Comparison of ENCODE assay signal across 21 mouse cellular contexts in the genomic region with DNA sequence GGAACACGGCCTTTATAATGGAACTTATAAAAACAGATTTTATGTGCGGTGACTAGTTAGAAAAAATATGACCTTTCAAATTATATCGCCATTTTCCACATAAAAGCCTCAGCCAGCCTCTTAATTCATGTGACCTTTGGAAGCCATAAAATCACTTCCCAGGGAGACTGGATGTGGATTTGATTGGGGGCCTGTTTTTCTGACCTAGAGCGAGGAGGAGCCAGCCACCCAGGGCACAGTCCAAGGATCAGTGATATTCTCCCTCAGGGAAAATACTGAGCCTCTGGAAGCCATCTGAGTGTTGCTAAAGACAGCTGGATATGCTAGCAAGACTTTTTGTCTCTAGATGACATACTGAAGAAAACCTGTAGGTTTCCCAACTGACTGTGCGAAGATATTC.
A peak's percentile ranks its signal among the peaks of the same experiment; 100 is the strongest.
DNase-seq lines count a peak whose midpoint lies in the region; ATAC-seq and TF ChIP-seq lines count a peak whose summit lies in the region.
"Had no signal": no experiment of that assay in that cellular context is flagged by ENCODE, and none has a peak within 500 bp of the region (broad histone marks: within the 10 kb centered on the region; RNA-seq: fewer than 3 reads in every experiment).

No protein-coding gene starts in this region.

- H3K9me3 ChIP-seq in intestine, embryonic 14.5 days (ENCODE audit: control insufficient read depth, low read length), result no peaks in the 10 kb centered on the region
- H3K9me3 ChIP-seq in kidney, embryonic 14.5 days (ENCODE audit: control insufficient read depth, low read length), result no peaks in the 10 kb centered on the region
- no peaks in the 10 kb centered on the region for H3K9me3 ChIP-seq in limb, embryonic 12.5 days
- no peaks in the 10 kb centered on the region for H3K9me3 ChIP-seq in liver, postnatal 0 days (ENCODE audit: low read length)
- H3K9me3 ChIP-seq: embryonic facial prominence, embryonic 15.5 days; forebrain, embryonic 12.5 days; heart, embryonic 10.5 days had no signal

- H3K36me3 ChIP-seq in intestine, embryonic 14.5 days (ENCODE audit: control insufficient read depth, insufficient read depth, low read length), result no peaks in the 10 kb centered on the region
- H3K36me3 ChIP-seq in kidney, embryonic 14.5 days (ENCODE audit: control insufficient read depth, insufficient read depth, low read length), result no peaks in the 10 kb centered on the region
- no peaks in the 10 kb centered on the region for H3K36me3 ChIP-seq in limb, embryonic 12.5 days
- no peaks in the 10 kb centered on the region for H3K36me3 ChIP-seq in liver, postnatal 0 days (replicated peaks; ENCODE audit: insufficient read depth, low read length)
- H3K36me3 ChIP-seq: embryonic facial prominence, embryonic 15.5 days; forebrain, embryonic 12.5 days; heart, embryonic 10.5 days had no signal

- no peak overlapping the region for H3K4me3 ChIP-seq in intestine, embryonic 14.5 days (ENCODE audit: low read depth, low read length)
- H3K4me3 ChIP-seq in kidney, embryonic 14.5 days (ENCODE audit: low read length), result no peak overlapping the region
- no peak overlapping the region for H3K4me3 ChIP-seq in limb, embryonic 12.5 days (replicated peaks)
- no peak overlapping the region for H3K4me3 ChIP-seq in liver, postnatal 0 days (ENCODE audit: low read depth, low read length)
- H3K4me3 ChIP-seq: embryonic facial prominence, embryonic 15.5 days; forebrain, embryonic 12.5 days; gastrocnemius, adult 2 months; heart, embryonic 10.5 days had no signal

- DNase-seq in embryo, embryonic 10.5 days (ENCODE audit: low spot score), result peak; percentile 28
- DNase-seq in embryo, embryonic 10 days (ENCODE audit: low spot score), result no peak
- no peak for DNase-seq in intestine, embryonic 14.5 days (ENCODE audit: low spot score)
- DNase-seq in liver, postnatal 0 days, result no peak
- DNase-seq in MN1 (ENCODE audit: low spot score), result no peak
- no peak for DNase-seq in urinary bladder, adult 18-20 months (ENCODE audit: low spot score in 2 of 2)
- DNase-seq: cerebellum, postnatal 25 days; gastrocnemius, adult 2 months; heart, postnatal 14 days; right cerebral cortex, adult 18-20 months; thymus, postnatal 4 days had no signal

- no peak for TF ChIP-seq CTCF in liver, postnatal 0 days (IDR thresholded peaks at IDR 0.05; ENCODE audit: low read depth)

- peaks cover 8% of the 10 kb centered on the region; the same call in 1 of the 2 replicates for H3K4me1 ChIP-seq in intestine, embryonic 14.5 days (replicated peaks; ENCODE audit: control insufficient read depth, insufficient read depth, low read length)
- peaks cover 10% of the 10 kb centered on the region; the same call in 1 of the 2 replicates for H3K4me1 ChIP-seq in kidney, embryonic 14.5 days (ENCODE audit: control insufficient read depth, insufficient read depth, low read length)
- peaks cover 14% of the 10 kb centered on the region for H3K4me1 ChIP-seq in limb, embryonic 12.5 days (replicated peaks)
- no peaks in the 10 kb centered on the region; the same call in 1 of the 2 replicates for H3K4me1 ChIP-seq in liver, postnatal 0 days (ENCODE audit: insufficient read depth)
- H3K4me1 ChIP-seq: forebrain, embryonic 12.5 days had no signal

- no peak for ATAC-seq in intestine, embryonic 14.5 days (replicated peaks; ENCODE audit: low FRiP score, low TSS enrichment, low read depth)
- peak; percentile 83 for ATAC-seq in kidney, embryonic 14.5 days (ENCODE audit: low FRiP score, low TSS enrichment)
- ATAC-seq in limb, embryonic 12.5 days (ENCODE audit: insufficient number of reproducible peaks, insufficient read depth, low FRiP score, low TSS enrichment, low read depth), result peak; percentile 87
- no peak for ATAC-seq in liver, postnatal 0 days
- ATAC-seq: activated CD4-positive, CD25-positive, alpha-beta regulatory T cell, adult 4 months; hindbrain, embryonic 16.5 days; midbrain, embryonic 16.5 days had no signal

- H3K9ac ChIP-seq in intestine, embryonic 14.5 days (ENCODE audit: low read length), result no peak overlapping the region
- H3K9ac ChIP-seq in kidney, embryonic 14.5 days (ENCODE audit: low read depth, low read length), result no peak overlapping the region
- H3K9ac ChIP-seq in limb, embryonic 12.5 days (replicated peaks), result no peak overlapping the region
- H3K9ac ChIP-seq in liver, postnatal 0 days (replicated peaks), result no peak overlapping the region
- H3K9ac ChIP-seq: embryonic facial prominence, embryonic 15.5 days; forebrain, embryonic 12.5 days had no signal

- peak overlapping the region; percentile 18 for H3K4me2 ChIP-seq in intestine, embryonic 14.5 days (ENCODE audit: low read length)
- no peak overlapping the region for H3K4me2 ChIP-seq in kidney, embryonic 14.5 days (replicated peaks; ENCODE audit: low read depth, low read length)
- no peak overlapping the region for H3K4me2 ChIP-seq in limb, embryonic 12.5 days
- H3K4me2 ChIP-seq in liver, postnatal 0 days (ENCODE audit: low read depth, low read length), result no peak overlapping the region
- H3K4me2 ChIP-seq: embryonic facial prominence, embryonic 15.5 days; forebrain, embryonic 12.5 days; liver, embryonic 11.5 days had no signal

- TF ChIP-seq EP300 in liver, postnatal 0 days (IDR thresholded peaks at IDR 0.05; ENCODE audit: low read depth), result no peak

- H3K27me3 ChIP-seq in intestine, embryonic 14.5 days (replicated peaks; ENCODE audit: control insufficient read depth, insufficient read depth, low read length), result no peaks in the 10 kb centered on the region
- no peaks in the 10 kb centered on the region for H3K27me3 ChIP-seq in kidney, embryonic 14.5 days (ENCODE audit: control insufficient read depth, insufficient read depth, low read length)
- peaks cover 17% of the 10 kb centered on the region; the same call in 1 of the 2 replicates for H3K27me3 ChIP-seq in limb, embryonic 12.5 days
- no peaks in the 10 kb centered on the region for H3K27me3 ChIP-seq in liver, postnatal 0 days (ENCODE audit: insufficient read depth, low read length)
- H3K27me3 ChIP-seq: CH12.LX; embryonic facial prominence, embryonic 15.5 days; forebrain, embryonic 12.5 days had no signal

- WGBS in intestine, embryonic 14.5 days, result 41% methylated on average over 5 of the region's 5 CpGs
- 18% methylated on average over 5 of the region's 5 CpGs for WGBS in kidney, embryonic 14.5 days
- WGBS in limb, embryonic 12.5 days, result 23% methylated on average over 5 of the region's 5 CpGs
- 85% methylated on average over 5 of the region's 5 CpGs for WGBS in liver, postnatal 0 days (ENCODE audit: insufficient replicate concordance)

- no peak overlapping the region for H3K27ac ChIP-seq in intestine, embryonic 14.5 days (ENCODE audit: low read depth)
- no peak overlapping the region for H3K27ac ChIP-seq in kidney, embryonic 14.5 days (ENCODE audit: low read depth, low read length)
- no peak overlapping the region for H3K27ac ChIP-seq in limb, embryonic 12.5 days
- no peak overlapping the region for H3K27ac ChIP-seq in liver, postnatal 0 days (ENCODE audit: low read depth)
- H3K27ac ChIP-seq: embryonic facial prominence, embryonic 15.5 days; forebrain, embryonic 12.5 days; gastrocnemius, adult 2 months; heart, embryonic 10.5 days had no signal

Comparison
In these comparisons a context has a peak if more than half of its experiments do, and no peak if none do; other contexts are left out.
1. ATAC-seq: peak in kidney, embryonic 14.5 days (single experiment) and limb, embryonic 12.5 days (single experiment); none in intestine, embryonic 14.5 days (single experiment) and liver, postnatal 0 days (single experiment).